Mouse (Mus musculus): ENCODE measurements around the gene Gm42906. TPM values are rescaled to one million over a fixed set of nuclear protein-coding genes. Genes with fewer than 3 reads are reported as not detected.

Gm42906 gene
- polyA plus RNA-seq, 1 experiment from 2014 or later = not detected

GRCm38 (mm10) chr5:151333686-151334085 is 94.3 kb downstream of the Gm42906 start:
- Histone ChIP-seq H3K9me3 (no peaks in the 10 kb centered on the region), H3K27me3 (ENCODE audit: poor library complexity, severe bottlenecking) (no peaks in the 10 kb centered on the region), H3K4me1 (no peaks in the 10 kb centered on the region), H3K27ac (no peak overlapping the region), H3K4me3 (no peak overlapping the region), H3K36me3 (replicated peaks) (no peaks in the 10 kb centered on the region)
- DNase-seq (ENCODE audit: extremely low spot score, low spot score) = no peak

DNA sequence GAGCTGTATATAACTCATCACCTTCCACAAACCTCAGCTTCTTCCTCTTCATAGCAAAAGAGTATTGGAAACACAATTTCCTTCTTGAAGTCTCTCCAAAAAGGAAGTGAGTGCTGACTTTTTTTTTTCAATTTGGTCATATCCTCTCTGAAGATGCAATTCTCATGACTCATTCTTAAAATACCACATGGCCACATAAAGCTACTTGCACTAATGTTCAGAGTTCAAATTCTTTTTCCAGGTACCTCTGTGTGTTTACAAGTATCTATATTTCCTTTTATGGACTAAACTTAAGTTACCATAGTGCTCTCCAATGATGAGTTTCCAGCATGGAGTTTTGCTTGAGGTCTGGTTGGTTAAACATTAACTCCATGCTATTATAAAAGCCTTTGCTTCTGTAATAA is 94.8 kb downstream of the Gm42906 start:
- Histone ChIP-seq H3K4me3 (no peak overlapping the region), H3K4me1 (no peaks in the 10 kb centered on the region), H3K9me3 (no peaks in the 10 kb centered on the region), H3K27ac (no peak overlapping the region), H3K36me3 (replicated peaks) (no peaks in the 10 kb centered on the region), H3K27me3 (ENCODE audit: poor library complexity, severe bottlenecking) (no peaks in the 10 kb centered on the region)
- DNase-seq (ENCODE audit: extremely low spot score, low spot score) = no peak

DNA sequence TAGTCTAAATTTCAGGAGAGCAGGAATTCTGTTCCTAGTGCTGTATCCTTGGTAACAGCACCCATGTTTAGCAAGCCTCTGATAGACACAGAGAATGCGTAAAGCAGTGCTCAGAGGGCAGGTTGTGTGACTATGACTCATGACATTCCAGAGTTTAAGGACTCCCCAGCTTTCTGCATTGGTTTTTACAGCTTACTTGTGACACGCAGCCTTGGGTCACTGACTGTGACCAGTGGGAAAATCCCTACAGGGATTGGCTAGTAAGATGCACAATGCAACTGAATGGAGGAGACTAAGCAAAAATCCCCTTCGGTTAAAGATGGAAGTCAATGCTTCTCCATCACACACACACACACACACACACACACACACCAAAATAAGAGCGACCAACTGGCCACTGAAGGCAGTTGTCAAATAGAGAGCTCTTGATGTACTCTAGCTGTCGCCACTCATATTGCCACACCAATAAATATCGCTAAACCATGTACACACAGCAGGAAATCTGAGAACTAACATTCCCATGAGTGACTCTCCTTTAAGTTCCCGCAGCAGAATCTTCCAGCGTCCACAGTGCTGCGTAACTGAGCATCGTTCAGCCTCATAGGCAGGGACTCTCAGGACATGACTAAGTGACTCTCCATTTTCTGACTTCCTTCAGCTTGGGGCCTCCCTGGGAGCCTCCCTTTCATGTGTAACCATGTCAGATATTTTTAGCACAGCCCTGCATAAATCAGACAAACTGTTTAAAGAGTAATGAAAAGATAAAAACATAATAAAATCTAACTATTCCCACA is 112.0 kb downstream of the Gm42906 start:
- Histone ChIP-seq H3K9me3 (no peaks in the 10 kb centered on the region), H3K27ac (no peak overlapping the region), H3K27me3 (ENCODE audit: poor library complexity, severe bottlenecking) (no peaks in the 10 kb centered on the region), H3K4me3 (no peak overlapping the region), H3K4me1 (no peaks in the 10 kb centered on the region), H3K36me3 (replicated peaks) (no peaks in the 10 kb centered on the region)
- WGBS = 86% methylated on average over 10 of the region's 10 CpGs
- no peak for DNase-seq (ENCODE audit: extremely low spot score, low spot score)

DNA sequence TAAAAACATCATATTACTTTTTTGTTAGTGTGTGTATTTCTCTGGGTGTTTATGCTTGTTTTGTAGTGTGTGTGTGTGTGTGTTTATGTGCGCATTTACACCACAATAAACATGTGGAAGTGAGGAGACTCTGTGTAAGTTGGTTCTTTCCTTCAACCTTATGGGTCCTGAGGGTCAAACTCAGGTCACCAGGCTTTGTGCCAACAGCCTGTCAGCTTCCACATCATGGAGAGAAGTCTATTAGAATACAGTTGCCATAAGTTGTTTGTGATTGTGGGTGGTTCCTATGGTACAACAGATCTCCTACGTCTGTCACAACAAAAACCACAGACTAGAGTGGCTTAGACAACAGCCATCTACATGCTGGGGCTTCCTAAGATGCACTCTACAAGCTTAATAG is 127.7 kb downstream of the Gm42906 start:
- WGBS = 91% methylated on average over 2 of the region's 2 CpGs
- DNase-seq (ENCODE audit: extremely low spot score, low spot score) = no peak
- no peaks in the 10 kb centered on the region for H3K4me1 ChIP-seq

DNA sequence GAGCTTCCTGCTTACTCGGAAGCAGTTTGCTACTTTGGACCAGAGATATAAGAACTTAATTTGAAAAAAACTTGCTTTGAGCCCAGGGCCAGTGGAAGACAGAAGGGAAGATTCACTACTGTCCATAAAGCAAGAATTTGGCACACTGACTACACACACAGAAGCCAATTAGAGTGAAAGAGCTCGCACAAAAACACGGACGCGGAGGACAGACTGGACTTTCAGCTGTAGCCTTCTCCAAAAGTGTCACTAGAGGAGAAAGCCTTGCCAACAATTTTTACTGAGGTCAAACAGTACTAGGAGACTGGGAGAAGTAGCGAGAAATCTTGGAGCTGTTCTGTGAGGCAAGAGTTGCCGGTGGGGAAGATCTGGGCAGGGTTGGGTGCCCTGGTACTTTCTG is 128.4 kb downstream of the Gm42906 start:
- WGBS = 95% methylated on average over 7 of the region's 7 CpGs
- no peak overlapping the region for H3K27ac ChIP-seq
- H3K4me1 ChIP-seq = no peaks in the 10 kb centered on the region
- no peak for DNase-seq (ENCODE audit: extremely low spot score, low spot score)
- no peak overlapping the region for H3K4me3 ChIP-seq
- no peaks in the 10 kb centered on the region for H3K27me3 ChIP-seq (ENCODE audit: poor library complexity, severe bottlenecking)
- H3K9me3 ChIP-seq = no peaks in the 10 kb centered on the region
- no peaks in the 10 kb centered on the region for H3K36me3 ChIP-seq (replicated peaks)

More for the DNA sequence above, 127.7 kb downstream of the Gm42906 start:
- H3K27me3 ChIP-seq (ENCODE audit: poor library complexity, severe bottlenecking) = no peaks in the 10 kb centered on the region
- no peaks in the 10 kb centered on the region for H3K9me3 ChIP-seq
- no peak overlapping the region for H3K4me3 ChIP-seq
- no peak overlapping the region for H3K27ac ChIP-seq
- H3K36me3 ChIP-seq (replicated peaks) = no peaks in the 10 kb centered on the region

DNA sequence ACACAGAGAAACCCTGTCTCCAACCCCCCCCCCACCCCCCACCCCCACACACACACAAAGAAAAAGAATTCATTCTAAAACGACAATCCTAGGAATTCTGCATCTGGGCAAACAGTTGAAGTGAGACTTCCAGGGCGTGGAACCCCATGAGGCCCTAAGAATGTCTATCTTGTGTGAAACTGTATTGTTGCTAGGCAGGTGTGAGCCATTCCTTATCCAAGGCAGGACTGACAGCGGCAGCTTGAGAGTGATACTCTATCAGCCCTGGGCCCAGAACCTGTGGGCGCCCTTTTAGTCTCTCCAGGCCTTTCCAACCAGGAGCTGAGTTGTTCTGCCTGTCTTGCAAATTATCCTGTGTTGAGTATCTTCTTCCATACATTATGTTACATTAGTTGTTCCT is 129.6 kb downstream of the Gm42906 start:
- H3K9me3 ChIP-seq = no peaks in the 10 kb centered on the region
- no peaks in the 10 kb centered on the region for H3K4me1 ChIP-seq
- DNase-seq (ENCODE audit: extremely low spot score, low spot score) = no peak
- H3K27me3 ChIP-seq (ENCODE audit: poor library complexity, severe bottlenecking) = no peaks in the 10 kb centered on the region
- H3K27ac ChIP-seq = no peak overlapping the region
- 84% methylated on average over 4 of the region's 4 CpGs for WGBS
- no peaks in the 10 kb centered on the region for H3K36me3 ChIP-seq (replicated peaks)
- H3K4me3 ChIP-seq = no peak overlapping the region

- no peak overlapping the region for H3K4me3 ChIP-seq
- 83% methylated on average over 4 of the region's 4 CpGs for WGBS
Measured at GRCm38 (mm10) chr5:151296244-151296643, 131.7 kb downstream of the Gm42906 start.

DNA sequence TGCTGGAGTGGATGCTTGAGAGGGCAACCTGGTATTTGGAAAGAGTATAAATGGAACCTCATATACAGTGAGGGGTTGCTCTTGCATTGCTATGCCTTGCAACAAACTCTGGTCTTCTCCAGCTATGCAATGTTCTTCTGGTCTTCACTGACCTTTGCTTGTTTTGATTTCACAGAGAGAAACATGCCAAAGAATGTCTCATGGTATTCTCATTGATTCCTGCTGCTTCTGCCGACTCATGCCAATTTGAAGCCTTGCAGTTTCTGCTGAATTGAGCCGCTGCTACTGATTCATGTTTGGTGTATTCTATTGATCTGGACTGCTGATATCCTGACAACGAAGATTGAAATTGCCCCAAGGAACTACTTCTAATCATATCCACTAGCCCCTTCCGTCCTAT is 134.4 kb downstream of the Gm42906 start:
- Histone ChIP-seq H3K36me3 (replicated peaks) (no peaks in the 10 kb centered on the region), H3K27ac (no peak overlapping the region), H3K4me3 (no peak overlapping the region), H3K4me1 (no peaks in the 10 kb centered on the region), H3K27me3 (ENCODE audit: poor library complexity, severe bottlenecking) (no peaks in the 10 kb centered on the region), H3K9me3 (no peaks in the 10 kb centered on the region)
- DNase-seq (ENCODE audit: extremely low spot score, low spot score) = no peak
- 87% methylated on average over 4 of the region's 4 CpGs for WGBS

More at GRCm38 (mm10) chr5:151296244-151296643, 131.7 kb downstream of the Gm42906 start:
- Histone ChIP-seq H3K9me3 (no peaks in the 10 kb centered on the region), H3K4me1 (no peaks in the 10 kb centered on the region), H3K36me3 (replicated peaks) (no peaks in the 10 kb centered on the region), H3K27me3 (ENCODE audit: poor library complexity, severe bottlenecking) (no peaks in the 10 kb centered on the region), H3K27ac (no peak overlapping the region)
- no peak for DNase-seq (ENCODE audit: extremely low spot score, low spot score)

GRCm38 (mm10) chr5:151292310-151292709 is 135.7 kb downstream of the Gm42906 start:
- 9% methylated on average over 1 of the region's 1 CpGs for WGBS
- no peaks in the 10 kb centered on the region for H3K4me1 ChIP-seq
- no peak overlapping the region for H3K27ac ChIP-seq
- no peaks in the 10 kb centered on the region for H3K36me3 ChIP-seq (replicated peaks)
- no peak for DNase-seq (ENCODE audit: extremely low spot score, low spot score)
- no peaks in the 10 kb centered on the region for H3K9me3 ChIP-seq
- no peaks in the 10 kb centered on the region for H3K27me3 ChIP-seq (ENCODE audit: poor library complexity, severe bottlenecking)
- no peak overlapping the region for H3K4me3 ChIP-seq

GRCm38 (mm10) chr5:151286331-151286730 is 141.6 kb downstream of the Gm42906 start:
- WGBS = 83% methylated on average over 1 of the region's 1 CpGs
- no peaks in the 10 kb centered on the region for H3K27me3 ChIP-seq (ENCODE audit: poor library complexity, severe bottlenecking)
- no peaks in the 10 kb centered on the region for H3K9me3 ChIP-seq
- no peaks in the 10 kb centered on the region for H3K36me3 ChIP-seq (replicated peaks)
- H3K4me1 ChIP-seq = no peaks in the 10 kb centered on the region
- H3K27ac ChIP-seq = no peak overlapping the region
- no peak overlapping the region for H3K4me3 ChIP-seq
- DNase-seq (ENCODE audit: extremely low spot score, low spot score) = no peak

- Histone ChIP-seq H3K4me1 (no peaks in the 10 kb centered on the region), H3K27ac (no peak overlapping the region), H3K27me3 (ENCODE audit: poor library complexity, severe bottlenecking) (no peaks in the 10 kb centered on the region), H3K4me3 (no peak overlapping the region), H3K9me3 (no peaks in the 10 kb centered on the region), H3K36me3 (replicated peaks) (no peaks in the 10 kb centered on the region)
- WGBS = 93% methylated on average over 7 of the region's 7 CpGs
- DNase-seq (ENCODE audit: extremely low spot score, low spot score) = no peak
Measured at GRCm38 (mm10) chr5:151279531-151279930, 148.4 kb downstream of the Gm42906 start.

GRCm38 (mm10) chr5:151277927-151278326 is 150.0 kb downstream of the Gm42906 start:
- Histone ChIP-seq H3K9me3 (no peaks in the 10 kb centered on the region), H3K36me3 (replicated peaks) (no peaks in the 10 kb centered on the region), H3K27me3 (ENCODE audit: poor library complexity, severe bottlenecking) (no peaks in the 10 kb centered on the region), H3K4me3 (no peak overlapping the region), H3K27ac (no peak overlapping the region), H3K4me1 (no peaks in the 10 kb centered on the region)
- no peak for DNase-seq (ENCODE audit: extremely low spot score, low spot score)
- 94% methylated on average over 6 of the region's 6 CpGs for WGBS

GRCm38 (mm10) chr5:151275986-151276385 is 152.0 kb downstream of the Gm42906 start:
- DNase-seq (ENCODE audit: extremely low spot score, low spot score) = no peak
- H3K27me3 ChIP-seq (ENCODE audit: poor library complexity, severe bottlenecking) = no peaks in the 10 kb centered on the region
- WGBS = 92% methylated on average over 2 of the region's 2 CpGs
- no peak overlapping the region for H3K4me3 ChIP-seq
- no peaks in the 10 kb centered on the region for H3K4me1 ChIP-seq
- no peak overlapping the region for H3K27ac ChIP-seq
- no peaks in the 10 kb centered on the region for H3K9me3 ChIP-seq
- no peaks in the 10 kb centered on the region for H3K36me3 ChIP-seq (replicated peaks)

DNA sequence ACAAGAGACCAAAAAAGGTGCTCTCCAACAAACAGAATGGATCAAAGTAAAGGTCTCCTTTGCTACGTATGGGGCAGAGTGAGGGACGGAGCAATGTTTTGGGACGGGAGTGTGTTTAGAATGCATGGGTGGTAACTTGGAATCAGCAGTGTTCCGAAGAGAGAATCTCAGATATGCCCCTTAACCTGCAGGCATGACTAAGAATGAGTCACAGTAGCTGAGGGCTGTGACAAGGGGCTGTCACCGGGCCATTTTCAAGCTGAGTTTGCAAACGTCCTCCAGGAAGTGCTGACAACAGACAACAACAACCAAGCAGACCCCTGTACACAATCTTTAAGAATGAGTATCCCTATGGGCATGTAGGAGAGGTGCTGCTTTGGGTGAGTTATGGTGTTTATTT is 153.7 kb downstream of the Gm42906 start:
- no peak for DNase-seq (ENCODE audit: extremely low spot score, low spot score)
- H3K27ac ChIP-seq = no peak overlapping the region
- WGBS = 82% methylated on average over 6 of the region's 6 CpGs
- no peaks in the 10 kb centered on the region for H3K4me1 ChIP-seq
- H3K36me3 ChIP-seq (replicated peaks) = no peaks in the 10 kb centered on the region
- H3K9me3 ChIP-seq = no peaks in the 10 kb centered on the region
- no peak overlapping the region for H3K4me3 ChIP-seq
- no peaks in the 10 kb centered on the region for H3K27me3 ChIP-seq (ENCODE audit: poor library complexity, severe bottlenecking)
